Mouse (Mus musculus) Patski (cell line): ENCODE measurements around the gene Dazap2. TPM values are rescaled to one million over a fixed set of nuclear protein-coding genes. Genes with fewer than 3 reads are reported as not detected.
"Not testable (repeated sequence)": the region's sequence is repeated elsewhere in the genome, so short reads cannot be mapped to it uniquely, and the experiment has no call there.

Experiments used
- ATAC-seq: fragments of 100-300 bp; one replicate; pipeline ENCODE4 v1.8.0; 2021
- CTCF ChIA-PET: fragments of 350-600 bp; sonication (Branson Sonifier 250); formaldehyde crosslinking; loops from one replicate; lab custom pipeline; 2022; ENCODE audit warnings: inconsistent platforms; lab: Charles Lee
- POLR2A ChIA-PET: fragments of 350-600 bp; sonication (Branson Sonifier 250); formaldehyde crosslinking; loops from one replicate; lab custom pipeline; 2022; ENCODE audit warnings: antibody characterized with exemption, inconsistent platforms; lab: Charles Lee
- DNase-seq: peaks from one replicate; pipeline ENCODE4 v3.0.0-alpha.2; 2011; ENCODE audit warnings: low read depth, low spot score
- H3K27me3 ChIP-seq: fragments of 371-371 bp; one replicate; pipeline ENCODE4 v1.5.1; 2021
- CTCF ChIP-seq: fragments of 100-300 bp; IDR thresholded peaks from one replicate; pipeline ENCODE4 v1.5.1; 2021
- in situ Hi-C: fragments of 300-500 bp; cut with MboI; formaldehyde crosslinking; loops from 3 replicates; pipeline ENCODE4 v1.11.1; 2018; ENCODE audit warnings: low pct_unique_long_range_greater_than_20kb, mixed read lengths
- polyA plus RNA-seq: library from polyadenylated mRNA; unstranded; gene quantifications from one replicate; pipeline ENCODE4 v1.2.3, GENCODE M21; 2021

The Dazap2 gene
- polyA plus RNA-seq, 1 experiment from 2014 or later: 239 TPM

- CTCF ChIA-PET: interaction anchor here (1.0 kb wide), 1 partner anchor 11 kb away, joined by 3 read pairs; no protein-coding TSS in a partner anchor
- in situ Hi-C loops: no loop called here
- DNase-seq (no peak), ATAC-seq (no peak)
- H3K27me3 ChIP-seq: no peaks in the 10 kb centered on the region
- TF ChIP-seq CTCF: no peak
- POLR2A ChIA-PET: interaction anchor here (3.4 kb wide), 1 partner anchor 50 kb away, joined by 9 read pairs; the partner anchor contains the start of gene Tfcp2
Measured at GRCm38 (mm10) chr15:100601669-100602068, 13.5 kb upstream of the Dazap2 start.

- ATAC-seq, H3K27me3 ChIP-seq, POLR2A ChIA-PET, in situ Hi-C loops, DNase-seq: not testable (repeated sequence)
- CTCF ChIA-PET: interaction anchor here (0.8 to 2.9 kb wide), 5 partner anchors 31 to 141 kb away, joined by 3 to 6 read pairs (median 3); no protein-coding TSS in a partner anchor
Measured at GRCm38 (mm10) chr15:100606677-100607076, 8.5 kb upstream of the Dazap2 start.

GRCm38 (mm10) chr15:100611951-100612350, 3.2 kb upstream of the Dazap2 start:
- no peak for ATAC-seq
- in situ Hi-C loops: loop anchor here (5.0 kb wide), 2 partner anchors 80 to 150 kb away; no protein-coding TSS in a partner anchor
- ChIA-PET CTCF (interaction anchor here (0.8 to 2.0 kb wide), 9 partner anchors 10 to 160 kb away, joined by 3 to 7 read pairs (median 4); no protein-coding TSS in a partner anchor), POLR2A (no interaction called here)
- DNase-seq: no peak
- H3K27me3 ChIP-seq: no peaks in the 10 kb centered on the region
- no peak for TF ChIP-seq CTCF

GRCm38 (mm10) chr15:100612432-100612831, 2.7 kb upstream of the Dazap2 start:
- DNase-seq (no peak), ATAC-seq (no peak)
- TF ChIP-seq CTCF: no peak
- ChIA-PET POLR2A (no interaction called here), CTCF (interaction anchor here (0.6 to 2.0 kb wide), 10 partner anchors 10 to 161 kb away, joined by 3 to 7 read pairs (median 4); no protein-coding TSS in a partner anchor)
- in situ Hi-C loops: loop anchor here (5.0 kb wide), 2 partner anchors 80 to 150 kb away; no protein-coding TSS in a partner anchor
- no peaks in the 10 kb centered on the region for H3K27me3 ChIP-seq

GRCm38 (mm10) chr15:100613584-100613983, 1.6 kb upstream of the Dazap2 start:
- in situ Hi-C loops: loop anchor here (5.0 kb wide), 2 partner anchors 81 to 151 kb away; no protein-coding TSS in a partner anchor
- H3K27me3 ChIP-seq: no peaks in the 10 kb centered on the region
- ATAC-seq (no peak), DNase-seq (no peak)
- no peak for TF ChIP-seq CTCF
- ChIA-PET POLR2A (interaction anchor here (0.5 to 0.8 kb wide), 3 partner anchors 14 to 152 kb away, joined by 3 to 5 read pairs (median 4); partner anchors contain the start of gene Pou6f1), CTCF (interaction anchor here (1.0 to 1.8 kb wide), 4 partner anchors 63 to 150 kb away, joined by 3 to 7 read pairs (median 6); no protein-coding TSS in a partner anchor)

GRCm38 (mm10) chr15:100614218-100614995, 742 bp upstream of the Dazap2 start:
- TF ChIP-seq CTCF: no peak
- no peaks in the 10 kb centered on the region for H3K27me3 ChIP-seq
- ATAC-seq (no peak), DNase-seq (no peak)
- CTCF ChIA-PET: interaction anchor here (1.0 to 1.2 kb wide), 3 partner anchors 76 to 148 kb away, joined by 3 to 7 read pairs (median 4); no protein-coding TSS in a partner anchor
- in situ Hi-C loops: loop anchor here (5.0 kb wide), 2 partner anchors 82 to 152 kb away; no protein-coding TSS in a partner anchor
- POLR2A ChIA-PET: interaction anchor here (0.5 to 1.4 kb wide), 4 partner anchors 15 to 153 kb away, joined by 3 to 13 read pairs (median 4); partner anchors contain the start of gene Pou6f1

GRCm38 (mm10) chr15:100615825-100616220, 674 bp downstream of the Dazap2 start:
- ChIA-PET CTCF (no interaction called here), POLR2A (interaction anchor here (1.4 kb wide), 1 partner anchor 77 kb away, joined by 13 read pairs; no protein-coding TSS in a partner anchor)
- no peak for DNase-seq
- H3K27me3 ChIP-seq: no peaks in the 10 kb centered on the region
- peak; percentile 57 for ATAC-seq
- in situ Hi-C loops: no loop called here
- TF ChIP-seq CTCF: no peak

- POLR2A ChIA-PET: no interaction called here
- no peak for DNase-seq
- CTCF ChIA-PET: no interaction called here
- ATAC-seq: no peak
- in situ Hi-C loops: no loop called here
- no peak for TF ChIP-seq CTCF
- H3K27me3 ChIP-seq: no peaks in the 10 kb centered on the region
Measured at GRCm38 (mm10) chr15:100616221-100616620, 1.1 kb downstream of the Dazap2 start.

GRCm38 (mm10) chr15:100619200-100619599, 4.1 kb downstream of the Dazap2 start:
- in situ Hi-C loops: no loop called here
- ATAC-seq: no peak
- H3K27me3 ChIP-seq: no peaks in the 10 kb centered on the region
- POLR2A ChIA-PET: no interaction called here
- TF ChIP-seq CTCF: no peak
- CTCF ChIA-PET: no interaction called here
- no peak for DNase-seq

- ATAC-seq, H3K27me3 ChIP-seq, POLR2A ChIA-PET, DNase-seq: not testable (repeated sequence)
- in situ Hi-C loops: loop anchor here (5.0 kb wide), 1 partner anchor 56 kb away; no protein-coding TSS in a partner anchor
- CTCF ChIA-PET: interaction anchor here (2.3 kb wide), 1 partner anchor 9 kb away, joined by 5 read pairs; no protein-coding TSS in a partner anchor
Measured at GRCm38 (mm10) chr15:100621671-100622070, 6.5 kb downstream of the Dazap2 start.
